Mouse (Mus musculus): Measurements from ENCODE around the gene Nfatc2ip. TPM values are rescaled to one million over a fixed set of nuclear protein-coding genes. Genes with fewer than 3 reads are reported as not detected.

The Nfatc2ip gene
- total RNA-seq, 2 experiments from 2014 or later, result 4.5 to 5.4 TPM

- intact Hi-C loops (cut with DNase I), result no loop called here
- no peak for DNase-seq (ENCODE audit: low spot score)
Observed at GRCm38 (mm10) chr7:126358413-126358812, 38.1 kb downstream of the Nfatc2ip start.

DNA sequence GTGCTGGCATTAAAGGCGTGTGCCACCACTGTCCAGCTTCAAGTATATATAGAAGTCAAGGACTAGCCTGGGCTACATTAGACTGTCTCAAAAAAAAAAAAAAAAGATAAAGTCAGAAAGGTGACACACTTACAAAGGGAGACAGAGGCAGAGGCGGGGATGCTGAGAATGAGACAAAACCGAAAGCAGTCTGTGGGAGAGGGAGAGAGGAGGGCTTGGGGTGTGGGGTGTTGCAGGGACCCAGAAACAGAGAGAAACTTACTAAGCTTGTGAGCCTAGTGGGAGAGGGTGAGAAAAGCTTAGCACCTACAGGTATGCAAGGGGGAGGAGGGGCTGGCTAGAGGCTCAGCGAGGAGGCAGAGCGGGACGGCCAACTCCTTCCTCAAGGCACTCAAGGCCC is 38.7 kb downstream of the Nfatc2ip start:
- no peak for DNase-seq (ENCODE audit: low spot score)
- intact Hi-C loops (cut with DNase I), result no loop called here

- DNase-seq (ENCODE audit: low spot score), result no peak
- intact Hi-C loops (cut with DNase I), result no loop called here
Observed at GRCm38 (mm10) chr7:126356793-126357591, 39.5 kb downstream of the Nfatc2ip start.

- intact Hi-C loops (cut with DNase I), result no loop called here
Observed at GRCm38 (mm10) chr7:126355847-126356597, 40.5 kb downstream of the Nfatc2ip start.

DNA sequence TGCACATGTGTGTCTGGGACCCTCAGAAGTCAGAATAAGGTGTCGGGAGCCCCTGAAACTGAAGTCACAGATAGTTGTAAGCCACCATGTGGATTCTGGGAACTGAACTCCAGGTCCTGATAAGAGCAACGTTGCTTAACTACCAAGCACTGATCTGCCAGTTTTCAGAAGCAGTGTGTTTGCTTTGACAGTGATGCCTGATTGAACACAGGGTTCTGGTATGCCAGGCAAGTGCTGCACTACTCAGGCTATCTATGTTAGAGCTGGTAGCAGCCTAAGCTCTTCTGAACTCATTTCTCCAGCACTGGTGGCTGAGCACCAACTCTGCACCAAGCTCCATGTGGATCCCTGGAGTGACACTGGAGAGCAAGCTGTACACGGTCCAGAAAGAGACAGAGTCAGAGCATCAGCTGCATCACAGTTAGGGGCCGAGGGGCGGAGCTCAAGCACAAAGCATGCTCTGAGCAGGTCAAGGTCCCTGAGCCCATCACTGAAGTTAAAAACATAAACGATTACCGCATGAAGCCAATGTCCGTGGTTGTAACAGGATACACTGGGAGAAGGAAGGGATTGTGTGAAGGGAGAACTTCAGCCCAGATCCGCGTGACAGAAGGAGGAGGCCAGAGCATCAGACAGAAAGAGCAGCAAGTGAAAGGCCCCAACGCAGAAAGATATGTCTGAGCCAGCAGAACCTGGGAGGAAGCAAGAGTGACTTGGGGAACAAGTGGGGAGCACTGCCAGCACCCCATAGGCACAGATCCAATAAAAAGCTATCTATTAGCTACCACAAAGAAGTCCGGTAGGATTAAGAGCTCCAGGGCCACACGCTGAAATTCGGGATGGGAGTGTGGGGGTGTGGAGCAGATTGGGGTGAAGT is 41.6 kb downstream of the Nfatc2ip start:
- intact Hi-C loops (cut with DNase I), result no loop called here

More at GRCm38 (mm10) chr7:126355847-126356597, 40.5 kb downstream of the Nfatc2ip start:
- no peak for DNase-seq (ENCODE audit: low spot score)

GRCm38 (mm10) chr7:126353994-126354365 is 42.6 kb downstream of the Nfatc2ip start:
- intact Hi-C loops (cut with DNase I), result no loop called here

More for the DNA sequence above, 41.6 kb downstream of the Nfatc2ip start:
- DNase-seq (ENCODE audit: low spot score), result no peak

DNA sequence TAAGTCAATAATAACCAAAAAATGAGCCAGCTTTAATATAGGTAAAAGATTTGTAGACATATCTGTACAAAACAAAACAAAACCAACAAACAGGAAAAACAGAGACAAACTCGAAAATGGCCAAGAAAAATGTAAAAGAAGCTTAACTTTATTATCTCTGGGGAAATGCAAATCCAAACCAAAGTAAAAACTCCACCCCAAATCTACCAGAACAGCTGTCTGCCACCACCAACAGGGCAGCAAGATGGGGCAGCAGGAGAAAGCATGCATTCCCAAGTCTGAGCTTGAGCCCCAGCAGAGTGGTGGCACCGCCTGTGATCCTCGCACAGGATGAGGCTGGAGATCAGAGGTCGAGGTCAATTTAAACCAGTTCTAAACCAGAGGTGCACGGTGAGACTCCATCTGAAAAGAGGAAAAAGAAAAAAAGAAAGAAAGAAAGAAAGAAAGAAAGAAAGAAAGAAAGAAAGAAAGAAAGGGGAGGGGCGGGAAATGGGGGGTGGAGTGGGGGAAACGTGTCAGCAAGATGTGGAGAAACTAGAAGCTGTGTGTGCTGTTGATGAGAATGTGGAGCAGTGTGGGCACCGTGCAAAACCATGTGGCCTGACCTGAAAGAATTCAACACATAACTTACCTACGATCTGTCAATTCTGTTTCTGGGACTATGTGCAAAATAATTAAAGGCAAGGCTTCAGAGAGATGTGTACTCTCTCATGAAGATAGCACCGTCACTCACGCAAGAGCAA is 43.1 kb downstream of the Nfatc2ip start:
- intact Hi-C loops (cut with DNase I), result no loop called here
- no peak for DNase-seq (ENCODE audit: low spot score)

More at GRCm38 (mm10) chr7:126353994-126354365, 42.6 kb downstream of the Nfatc2ip start:
- no peak for DNase-seq (ENCODE audit: low spot score)

DNA sequence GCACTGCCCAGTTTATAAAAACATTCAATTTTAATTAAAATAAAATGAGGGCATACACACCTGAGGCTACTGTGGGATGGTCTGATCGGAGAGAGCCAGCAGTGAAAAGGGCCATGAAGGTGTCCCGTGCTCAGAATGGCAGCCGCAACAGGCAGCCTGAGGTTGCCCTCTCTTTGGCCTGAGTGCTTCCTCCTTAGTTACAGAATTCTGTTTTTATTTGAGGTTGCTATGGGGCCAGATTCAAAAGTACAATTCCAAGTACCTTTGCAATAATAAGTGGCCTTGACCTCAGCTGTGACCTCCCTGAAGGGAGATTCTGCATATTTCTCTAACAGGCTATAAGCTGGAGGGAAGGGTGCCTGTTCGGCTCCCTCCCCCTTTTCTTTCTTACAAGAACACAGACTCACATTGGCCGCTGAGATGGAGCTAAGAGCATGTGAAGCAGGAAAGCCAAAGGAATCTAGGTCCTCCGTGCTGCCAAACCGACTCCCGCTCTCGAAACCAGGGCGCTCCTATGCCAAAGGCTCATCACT is 45.1 kb downstream of the Nfatc2ip start:
- intact Hi-C loops (cut with DNase I), result no loop called here
- DNase-seq (ENCODE audit: low spot score), result no peak

DNA sequence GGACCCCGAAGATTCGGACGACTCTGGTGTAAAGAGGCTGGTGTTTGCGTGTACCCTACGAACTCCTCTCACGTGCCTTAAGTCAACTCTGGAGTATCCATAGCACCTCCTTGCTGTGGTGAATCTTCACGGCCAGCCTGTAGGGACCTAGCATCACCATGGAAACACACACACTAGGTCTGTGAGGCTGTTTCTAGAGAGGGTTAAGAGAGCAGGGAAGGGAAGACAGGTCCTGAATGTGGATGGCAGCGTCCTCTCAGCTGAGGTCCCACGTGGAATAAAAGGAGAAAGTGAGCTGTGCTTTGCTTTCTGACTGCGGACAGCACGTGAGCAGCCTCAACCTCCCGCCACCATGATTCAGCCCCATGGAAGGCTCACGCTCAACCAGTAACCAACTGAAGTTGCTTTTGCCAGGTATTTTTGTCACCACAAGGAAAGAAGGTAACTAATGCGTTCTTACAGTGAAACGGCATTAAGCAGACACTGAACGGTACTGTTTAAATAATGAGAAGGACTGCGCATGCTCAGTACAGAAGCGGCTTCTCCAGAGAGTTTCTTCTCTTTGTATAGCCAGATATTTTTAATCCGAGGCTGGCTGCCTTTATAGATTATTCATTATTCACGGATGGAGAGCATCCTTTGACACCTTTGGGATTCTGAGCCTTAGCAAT is 45.7 kb downstream of the Nfatc2ip start:
- intact Hi-C loops (cut with DNase I), result no loop called here
- DNase-seq (ENCODE audit: low spot score), result no peak

- DNase-seq (ENCODE audit: low spot score), result no peak
- intact Hi-C loops (cut with DNase I), result no loop called here
Observed at GRCm38 (mm10) chr7:126348293-126348692, 48.2 kb downstream of the Nfatc2ip start.

DNA sequence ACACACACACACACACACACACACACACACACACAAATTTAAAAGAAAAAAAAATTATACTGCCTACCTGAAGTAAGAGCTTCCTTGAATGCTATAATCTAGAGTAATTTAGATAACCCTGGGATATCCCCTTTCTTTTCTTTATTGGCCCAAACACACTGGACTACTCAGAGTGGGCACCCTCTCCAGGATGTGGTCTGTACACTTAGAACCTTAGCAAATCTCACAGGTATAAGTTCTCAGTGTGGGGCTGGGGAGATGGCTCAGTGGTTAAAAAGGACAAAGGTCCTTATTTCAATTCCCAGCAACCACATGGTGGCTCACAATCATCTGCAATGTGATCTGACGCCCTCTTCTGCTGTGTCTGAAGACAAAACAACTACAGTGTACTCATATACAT is 49.4 kb downstream of the Nfatc2ip start:
- no peak for DNase-seq (ENCODE audit: low spot score)
- intact Hi-C loops (cut with DNase I), result no loop called here

- no peak for DNase-seq (ENCODE audit: low spot score)
- intact Hi-C loops (cut with DNase I), result no loop called here
Observed at GRCm38 (mm10) chr7:126345969-126346368, 50.6 kb downstream of the Nfatc2ip start.

DNA sequence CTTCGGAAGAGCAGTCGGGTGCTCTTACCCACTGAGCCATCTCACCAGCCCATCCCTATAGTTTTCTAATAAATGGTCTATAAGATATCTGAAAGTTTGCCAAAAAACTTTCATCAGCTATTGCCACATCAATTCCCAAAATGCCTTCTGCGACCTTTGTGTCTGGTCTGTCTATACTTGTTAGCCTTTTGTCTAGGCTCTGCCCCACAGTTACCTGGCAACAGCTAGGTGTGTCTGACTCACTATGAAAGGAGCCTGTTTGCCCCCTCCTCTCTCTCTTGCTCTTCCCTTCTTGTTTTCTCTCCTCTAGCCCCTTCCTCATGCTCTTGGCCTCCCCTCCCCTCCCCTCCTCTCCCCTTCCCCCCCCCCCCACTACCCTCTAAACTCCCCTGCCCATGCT is 51.0 kb downstream of the Nfatc2ip start:
- DNase-seq (ENCODE audit: low spot score), result no peak
- intact Hi-C loops (cut with DNase I), result no loop called here

DNA sequence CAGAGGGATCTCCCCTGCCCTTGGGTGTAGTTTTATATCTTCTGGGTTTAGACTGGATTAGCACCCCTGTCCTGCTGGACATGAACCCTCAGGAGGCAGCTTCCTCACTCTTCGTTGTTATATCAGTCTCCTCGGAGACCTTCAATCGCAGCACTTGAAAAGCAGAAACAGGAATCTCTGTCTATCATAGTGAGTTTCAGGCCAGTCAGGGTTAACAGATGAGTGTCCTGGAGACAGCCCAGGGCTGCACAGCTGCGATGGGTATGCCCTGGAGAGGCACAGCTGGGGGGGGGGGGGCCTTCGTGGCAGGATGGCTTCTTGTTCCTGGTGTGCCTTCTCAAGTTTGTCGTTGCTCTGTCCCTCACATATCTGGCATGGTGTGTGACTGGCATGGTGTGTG is 55.6 kb downstream of the Nfatc2ip start:
- no peak for DNase-seq (ENCODE audit: low spot score)
- intact Hi-C loops (cut with DNase I), result no loop called here

DNA sequence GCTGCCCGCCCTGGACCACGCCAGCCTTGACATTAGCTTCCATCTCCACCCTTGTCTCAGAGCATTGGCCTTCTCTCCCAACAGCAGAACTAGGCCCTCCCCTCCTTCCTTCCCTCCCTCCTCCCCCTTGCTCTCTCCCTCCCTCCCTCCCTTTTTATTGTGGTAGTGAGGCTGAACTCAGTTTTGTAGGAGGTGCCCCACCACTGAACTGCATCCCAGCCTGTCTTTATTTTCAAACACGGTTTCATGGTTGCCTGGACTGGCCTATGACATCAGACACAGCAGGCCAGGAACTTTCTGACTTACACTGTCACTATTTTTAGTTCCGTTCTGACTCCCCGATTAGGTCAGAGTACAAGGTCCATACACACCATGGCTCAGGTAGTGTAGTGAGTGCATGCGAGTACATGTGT is 56.3 kb downstream of the Nfatc2ip start:
- intact Hi-C loops (cut with DNase I), result no loop called here
- no peak for DNase-seq (ENCODE audit: low spot score)

GRCm38 (mm10) chr7:126339521-126339971 is 57.0 kb downstream of the Nfatc2ip start:
- no peak for DNase-seq (ENCODE audit: low spot score)

DNA sequence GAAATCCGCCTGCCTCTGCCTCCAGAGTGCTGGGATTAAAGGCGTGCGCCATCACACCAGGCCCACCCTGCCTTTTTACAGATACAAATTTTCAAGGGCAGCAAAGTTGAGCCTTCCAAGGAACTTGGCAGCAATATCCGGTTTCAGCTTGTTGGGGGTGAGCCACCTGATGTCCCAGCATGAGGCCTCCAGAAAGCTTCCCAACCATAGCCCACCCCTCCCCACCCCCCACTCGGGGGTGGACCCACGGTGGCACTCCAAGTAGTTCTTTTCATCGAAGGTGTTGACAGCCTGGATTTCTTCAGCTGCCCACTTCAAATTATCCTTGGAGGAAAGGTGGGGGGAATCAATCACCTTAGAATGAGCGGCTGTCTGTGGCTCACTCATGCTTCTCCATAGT is 57.6 kb downstream of the Nfatc2ip start:
- intact Hi-C loops (cut with DNase I), result no loop called here
- no peak for DNase-seq (ENCODE audit: low spot score)

More at GRCm38 (mm10) chr7:126339521-126339971, 57.0 kb downstream of the Nfatc2ip start:
- intact Hi-C loops (cut with DNase I), result no loop called here

GRCm38 (mm10) chr7:126335556-126335955 is 61.0 kb downstream of the Nfatc2ip start:
- DNase-seq (ENCODE audit: low spot score), result no peak
- intact Hi-C loops (cut with DNase I), result no loop called here
